Mouse (Mus musculus): Measurements from ENCODE around the gene Xlr3b. TPM values are rescaled to one million over a fixed set of nuclear protein-coding genes. Genes with fewer than 3 reads are reported as not detected.
A peak's percentile ranks its signal among the peaks of the same experiment; 100 is the strongest.
"Not testable (repeated sequence)": the region's sequence is repeated elsewhere in the genome, so short reads cannot be mapped to it uniquely, and the experiment has no call there.

Gene Xlr3b
- 4.8 and 10.8 TPM in 2 replicates for total RNA-seq (2014; fragmentation: Nextera tagmentation)
- 4.2 and 4.4 TPM in 2 replicates for total RNA-seq (2017)

DNA sequence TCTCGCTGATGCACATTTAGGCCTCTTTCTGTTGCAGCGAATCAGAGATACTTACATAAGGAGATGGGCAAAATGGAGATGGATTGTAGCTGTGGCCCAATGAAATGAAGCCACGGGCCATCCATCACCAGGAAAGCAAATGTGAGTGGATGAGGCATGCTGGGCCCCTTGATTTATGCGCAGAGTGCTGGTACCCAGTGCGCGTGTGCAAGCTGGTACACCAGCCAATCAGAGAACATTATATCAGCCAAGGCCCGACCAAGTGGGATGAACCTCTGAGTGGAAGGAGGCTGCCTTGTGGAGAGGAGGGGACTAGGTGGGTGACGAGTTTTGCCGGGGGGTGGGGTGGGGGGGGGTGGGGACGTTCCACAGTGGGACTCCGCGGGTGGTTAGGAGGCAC is at the start of gene Xlr3b:
TSS of gene Xlr3b (plus strand) at position 274 of the 400 bp plus-strand sequence.
- ATAC-seq (replicated peaks; ENCODE audit: low FRiP score, low TSS enrichment, poor library complexity, severe bottlenecking) = 0 out of 2 replicates have a peak, but pooled peaks have one; percentile 44

DNA sequence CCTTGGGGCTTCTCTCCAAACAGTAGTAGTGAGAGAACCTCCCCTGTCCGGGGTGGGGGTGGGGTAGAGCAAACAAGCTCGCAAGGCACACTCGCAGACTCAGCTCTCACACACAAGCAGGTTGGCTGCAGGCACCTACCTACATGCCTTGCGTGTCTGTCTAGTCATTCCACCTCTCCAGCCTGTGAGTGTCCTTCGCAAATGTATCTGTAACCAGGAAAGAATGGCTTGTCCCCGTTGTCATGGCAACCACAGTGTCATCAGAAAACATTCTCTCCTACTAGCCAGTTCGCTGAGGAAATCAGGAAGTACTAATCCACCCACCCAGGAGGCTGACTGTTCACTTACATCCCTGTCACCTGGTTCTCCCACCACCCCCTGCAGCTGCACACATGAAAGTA is 48.8 kb upstream of the Xlr3b start:
- ATAC-seq (replicated peaks; ENCODE audit: low FRiP score, low TSS enrichment, poor library complexity, severe bottlenecking) = 0 out of 2 replicates have a peak, but pooled peaks have one; percentile 26

DNA sequence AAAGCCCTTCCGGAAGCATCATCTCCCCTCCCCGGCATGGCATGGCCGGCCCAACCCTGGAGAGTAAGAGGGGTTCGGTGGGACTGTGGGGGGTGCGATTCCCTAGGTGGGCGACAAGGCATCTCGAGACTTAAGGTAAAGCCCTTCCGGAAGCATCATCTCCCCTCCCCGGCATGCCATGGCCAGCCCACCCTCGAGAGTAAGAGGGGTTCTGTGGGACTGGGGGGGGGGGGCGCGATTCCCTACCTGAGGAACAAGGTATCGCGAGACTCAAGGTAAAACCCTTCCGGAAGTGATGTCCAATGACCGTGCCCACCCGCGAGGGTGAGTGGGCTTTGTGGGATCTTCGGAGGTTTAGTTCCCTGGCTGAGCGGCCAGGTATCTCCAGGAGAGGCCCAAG is 43.5 kb upstream of the Xlr3b start, which contains the start of gene Xlr5b:
TSS of gene Xlr5b (plus strand) at position 301 of the 400 bp plus-strand sequence.
- not testable (repeated sequence) for ATAC-seq (replicated peaks; ENCODE audit: low FRiP score, low TSS enrichment, poor library complexity, severe bottlenecking)

DNA sequence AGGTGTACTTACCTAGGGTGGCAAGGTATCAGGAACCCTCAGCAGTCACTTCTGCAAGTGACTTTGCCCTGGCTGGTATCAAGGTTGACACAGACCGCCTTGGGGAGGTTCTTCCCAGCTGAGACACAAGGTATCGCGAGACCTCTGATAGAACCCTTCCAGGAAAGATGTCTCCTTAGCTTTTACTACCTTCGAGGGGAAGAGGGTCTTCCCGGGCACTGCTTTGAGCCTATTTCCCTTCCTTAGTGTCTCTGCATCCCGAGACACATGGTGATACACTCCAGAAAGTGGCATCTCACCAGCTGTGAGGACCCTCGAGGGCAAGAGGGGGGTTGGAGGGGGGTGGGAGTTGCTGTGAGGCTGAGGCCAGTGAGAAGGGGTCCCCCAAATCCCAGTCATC is 42.7 kb upstream of the Xlr3b start, which contains the start of gene DXBay18:
TSS of gene DXBay18 (minus strand) at position 101 of the 400 bp plus-strand sequence.
- not testable (repeated sequence) for ATAC-seq (replicated peaks; ENCODE audit: low FRiP score, low TSS enrichment, poor library complexity, severe bottlenecking)

DNA sequence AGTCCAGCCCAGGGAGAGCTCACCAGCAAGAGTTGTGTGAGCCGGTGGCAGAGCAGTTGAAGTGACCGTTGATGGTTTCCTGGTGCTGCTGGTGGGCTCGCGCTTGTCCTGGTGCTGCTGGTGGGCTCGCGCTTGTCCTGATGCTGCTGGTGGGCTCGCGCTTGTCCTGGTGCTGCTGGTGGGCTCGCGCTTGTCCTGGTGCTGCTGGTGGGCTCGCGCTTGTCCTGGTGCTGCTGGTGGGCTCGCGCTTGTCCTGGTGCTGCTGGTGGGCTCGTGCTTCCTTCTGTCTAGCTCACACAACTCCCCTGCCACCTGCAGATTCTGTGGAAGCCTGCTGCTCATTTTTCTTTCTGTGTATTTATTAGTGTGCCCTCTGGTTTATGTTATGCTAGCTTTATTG is 15.1 kb upstream of the Xlr3b start, which contains the start of gene Spin2d:
TSS of gene Spin2d (minus strand) at position 101 of the 400 bp plus-strand sequence.
- ATAC-seq (replicated peaks; ENCODE audit: low FRiP score, low TSS enrichment, poor library complexity, severe bottlenecking) = not testable (repeated sequence)

DNA sequence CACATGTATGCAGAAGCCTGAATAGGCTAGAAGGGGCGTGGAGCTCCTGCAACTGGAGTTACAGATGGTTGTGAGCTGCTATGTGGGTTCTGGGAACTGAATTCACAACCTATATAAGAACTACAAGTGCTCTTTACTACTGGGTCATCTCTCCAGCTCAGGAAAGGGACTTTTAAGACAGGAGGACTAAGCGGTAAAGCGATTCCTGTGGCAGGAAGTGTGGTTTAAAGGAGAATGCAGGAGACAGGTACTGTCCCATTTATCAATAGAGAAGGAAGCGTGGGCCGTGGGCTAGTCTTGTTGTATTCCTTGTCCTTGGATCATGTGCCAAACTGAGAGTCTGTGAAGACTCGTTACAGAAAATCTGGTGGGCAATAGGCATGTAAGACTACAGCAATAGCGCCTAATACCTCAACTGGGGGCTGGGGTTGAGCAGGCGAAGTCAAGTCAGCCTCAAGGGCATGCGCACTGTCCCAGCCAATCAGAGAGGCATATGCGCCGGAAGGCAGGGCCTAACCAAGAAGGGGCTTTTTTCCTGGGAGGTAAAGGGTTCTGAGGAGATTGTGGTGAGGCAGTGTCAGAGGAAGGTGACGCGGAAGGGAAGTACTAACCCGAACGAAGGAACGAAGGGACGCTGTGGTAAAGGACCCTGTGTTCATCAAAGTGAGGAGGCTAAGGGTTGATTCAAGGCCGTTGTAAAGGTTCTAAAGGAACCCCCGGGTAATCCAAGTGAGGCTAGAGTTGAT is 22.0 kb downstream of the Xlr3b start, which contains the start of gene Xlr4b:
TSS of gene Xlr4b (plus strand) at position 515 of the 746 bp plus-strand sequence.
- not testable (repeated sequence) for ATAC-seq (replicated peaks; ENCODE audit: low FRiP score, low TSS enrichment, poor library complexity, severe bottlenecking)

DNA sequence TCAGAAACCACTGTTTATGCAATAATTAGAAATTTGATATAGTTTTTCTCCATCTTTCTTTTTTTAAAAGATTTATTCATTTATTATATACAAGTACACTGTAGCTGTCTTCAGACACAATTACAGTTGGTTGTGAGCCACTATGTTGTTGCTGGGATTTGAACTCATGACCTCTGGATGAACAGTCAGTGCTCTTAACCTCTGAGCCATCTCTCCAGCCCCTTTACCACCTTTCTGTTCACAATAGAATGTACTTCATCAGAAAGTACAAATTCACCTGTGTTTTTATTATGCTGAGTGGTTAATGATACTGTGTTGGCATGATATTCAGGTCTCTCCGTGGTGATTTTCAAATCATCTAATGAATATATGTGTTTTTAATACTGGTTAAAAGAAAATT is 33.4 kb downstream of the Xlr3b start:
- no peak for ATAC-seq (replicated peaks; ENCODE audit: low FRiP score, low TSS enrichment, poor library complexity, severe bottlenecking)

DNA sequence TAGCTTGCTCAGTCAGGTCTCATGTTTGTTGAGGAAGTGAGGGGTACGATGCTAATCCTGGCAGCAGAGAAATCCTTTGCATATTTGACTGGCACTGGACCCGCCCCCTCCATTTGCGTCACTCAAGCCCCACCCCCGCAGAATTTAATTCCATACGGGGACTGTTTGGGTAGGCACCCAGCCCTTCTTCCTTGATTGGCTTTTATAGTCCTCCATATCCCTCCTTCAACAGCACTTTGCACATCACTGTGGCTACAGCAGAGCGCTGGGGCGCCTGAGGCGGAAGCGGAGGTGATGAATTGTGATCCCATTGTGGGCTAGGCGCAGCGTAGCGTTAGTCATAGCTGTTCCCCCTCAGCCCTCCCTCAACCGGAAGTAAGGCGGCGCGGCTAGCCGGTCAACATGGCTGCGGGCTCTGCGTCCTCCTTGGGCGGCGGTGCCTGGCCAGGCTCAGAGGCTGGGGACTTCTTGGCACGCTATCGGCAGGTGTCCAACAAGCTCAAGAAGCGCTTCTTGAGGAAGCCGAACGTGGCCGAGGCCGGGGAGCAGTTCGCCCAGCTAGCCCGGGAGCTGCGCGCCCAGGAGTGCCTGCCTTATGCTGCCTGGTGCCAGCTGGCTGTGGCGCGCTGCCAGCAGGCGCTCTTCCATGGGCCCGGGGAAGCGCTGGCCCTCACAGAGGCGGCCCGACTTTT is 36.1 kb downstream of the Xlr3b start, which contains the start of gene F8a:
TSS of gene F8a (plus strand) at position 378 of the 692 bp plus-strand sequence.
- peak; percentile 98 for ATAC-seq (replicated peaks; ENCODE audit: low FRiP score, low TSS enrichment, poor library complexity, severe bottlenecking)

DNA sequence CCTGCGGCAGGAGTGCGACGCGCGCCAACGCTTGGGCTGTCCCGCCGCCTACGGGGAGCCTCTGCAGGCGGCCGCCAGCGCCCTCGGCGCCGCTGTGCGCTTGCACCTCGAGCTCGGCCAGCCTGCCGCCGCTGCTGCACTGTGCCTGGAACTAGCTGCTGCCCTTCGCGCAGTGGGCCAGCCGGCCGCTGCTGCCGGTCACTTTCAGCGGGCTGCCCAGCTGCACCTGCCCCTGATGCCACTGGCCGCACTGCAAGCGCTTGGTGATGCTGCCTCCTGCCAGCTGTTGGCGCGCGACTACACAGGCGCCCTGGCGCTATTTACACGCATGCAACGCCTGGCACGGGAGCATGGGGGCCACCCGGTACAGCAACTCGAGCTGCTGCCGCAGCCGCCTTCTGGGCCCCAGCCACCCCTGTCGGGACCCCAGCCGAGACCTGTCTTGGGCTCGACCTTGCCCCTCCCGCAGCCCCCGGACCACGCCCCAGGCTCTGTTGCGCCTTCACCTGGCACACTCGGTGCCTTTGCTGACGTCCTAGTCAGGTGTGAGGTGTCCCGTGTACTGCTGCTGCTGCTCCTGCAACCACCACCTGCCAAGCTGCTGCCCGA is 36.7 kb downstream of the Xlr3b start:
- ATAC-seq (replicated peaks; ENCODE audit: low FRiP score, low TSS enrichment, poor library complexity, severe bottlenecking) = peak; percentile 70

DNA sequence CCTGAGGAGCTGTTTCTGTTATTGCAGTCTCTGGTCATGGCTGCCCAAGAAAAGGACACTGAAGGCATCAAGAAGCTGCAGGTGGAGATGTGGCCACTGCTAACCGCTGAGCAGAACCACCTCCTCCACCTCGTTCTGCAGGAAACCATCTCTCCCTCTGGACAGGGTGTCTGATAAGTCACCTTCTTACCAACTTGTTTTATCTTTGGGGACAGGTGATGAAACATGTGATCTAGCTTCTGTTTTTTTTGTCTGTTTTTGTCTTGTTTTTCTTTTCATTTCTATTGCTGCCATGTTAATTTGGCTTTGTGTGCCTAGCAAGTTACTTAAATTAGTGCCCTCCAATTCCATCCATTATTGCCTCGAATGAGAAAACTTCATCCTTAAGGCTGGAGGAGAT is 37.3 kb downstream of the Xlr3b start:
- peak; percentile 43; the same call in 1 of the 2 replicates for ATAC-seq (replicated peaks; ENCODE audit: low FRiP score, low TSS enrichment, poor library complexity, severe bottlenecking)

DNA sequence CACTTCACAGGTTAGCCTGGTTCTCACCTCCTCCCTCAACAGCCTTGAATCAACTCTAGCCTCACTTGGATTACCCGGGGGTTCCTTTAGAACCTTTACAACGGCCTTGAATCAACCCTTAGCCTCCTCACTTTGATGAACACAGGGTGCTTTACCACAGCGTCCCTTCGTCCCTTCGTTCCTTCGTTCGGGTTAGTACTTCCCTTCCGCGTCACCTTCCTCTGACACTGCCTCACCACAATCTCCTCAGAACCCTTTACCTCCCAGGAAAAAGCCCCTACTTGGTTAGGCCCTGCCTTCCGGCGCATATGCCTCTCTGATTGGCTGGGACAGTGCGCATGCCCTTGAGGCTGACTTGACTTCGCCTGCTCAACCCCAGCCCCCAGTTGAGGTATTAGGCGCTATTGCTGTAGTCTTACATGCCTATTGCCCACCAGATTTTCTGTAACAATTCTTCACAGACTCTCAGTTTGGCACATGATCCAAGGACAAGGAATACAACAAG is 50.9 kb downstream of the Xlr3b start, which contains the start of gene Xlr4c:
TSS of gene Xlr4c (minus strand) at position 310 of the 505 bp plus-strand sequence.
- ATAC-seq (replicated peaks; ENCODE audit: low FRiP score, low TSS enrichment, poor library complexity, severe bottlenecking) = not testable (repeated sequence)

Other genes with a start within 250 kb of the Xlr3b start
- gene Zfp185, start 204.9 kb upstream of the Xlr3b start, total RNA-seq (2014; fragmentation: Nextera tagmentation) = 5.6 TPM in 1 of 2 replicates, not detected in the other
- gene Zfp185, start 204.9 kb upstream of the Xlr3b start, total RNA-seq (2017) = not detected in 2 replicates
- not detected in 2 replicates for gene Pnma5, start 155.1 kb upstream of the Xlr3b start, total RNA-seq (2014; fragmentation: Nextera tagmentation)
- not detected in 2 replicates for gene Pnma5, start 155.1 kb upstream of the Xlr3b start, total RNA-seq (2017)
- gene Pnma3, start 127.4 kb upstream of the Xlr3b start, total RNA-seq (2014; fragmentation: Nextera tagmentation) = not detected in 2 replicates
- gene Pnma3, start 127.4 kb upstream of the Xlr3b start, total RNA-seq (2017) = not detected in 2 replicates
- gene Xlr4a, start 109.7 kb upstream of the Xlr3b start, total RNA-seq (2014; fragmentation: Nextera tagmentation) = 12.6 and 21.7 TPM in 2 replicates
- gene Xlr4a, start 109.7 kb upstream of the Xlr3b start, total RNA-seq (2017) = 30.9 and 41.9 TPM in 2 replicates
- 1.2 and 4.0 TPM in 2 replicates for gene Xlr3a, start 95.1 kb upstream of the Xlr3b start, total RNA-seq (2014; fragmentation: Nextera tagmentation)
- gene Xlr3a, start 95.1 kb upstream of the Xlr3b start, total RNA-seq (2017) = 15.0 TPM in 1 of 2 replicates, not detected in the other
- not detected in 2 replicates for gene Gm14685, start 75.2 kb upstream of the Xlr3b start, total RNA-seq (2014; fragmentation: Nextera tagmentation)
- gene Gm14685, start 75.2 kb upstream of the Xlr3b start, total RNA-seq (2017) = not detected in 2 replicates
- gene Xlr5b, start 43.4 kb upstream of the Xlr3b start, total RNA-seq (2014; fragmentation: Nextera tagmentation) = not detected in 2 replicates
- gene Xlr5b, start 43.4 kb upstream of the Xlr3b start, total RNA-seq (2017) = not detected in 2 replicates
- gene DXBay18, start 42.8 kb upstream of the Xlr3b start, total RNA-seq (2014; fragmentation: Nextera tagmentation) = not detected in 2 replicates
- gene DXBay18, start 42.8 kb upstream of the Xlr3b start, total RNA-seq (2017) = not detected in 2 replicates
- gene Spin2d, start 15.2 kb upstream of the Xlr3b start, total RNA-seq (2014; fragmentation: Nextera tagmentation) = not detected in 2 replicates
- gene Spin2d, start 15.2 kb upstream of the Xlr3b start, total RNA-seq (2017) = not detected in 2 replicates
- gene Xlr4b, start 22.1 kb downstream of the Xlr3b start, total RNA-seq (2014; fragmentation: Nextera tagmentation) = 41.2 TPM in 2 replicates
- 23.1 and 29.2 TPM in 2 replicates for gene Xlr4b, start 22.1 kb downstream of the Xlr3b start, total RNA-seq (2017)
- 2.6 and 2.8 TPM in 2 replicates for gene F8a, start 36.1 kb downstream of the Xlr3b start, total RNA-seq (2014; fragmentation: Nextera tagmentation)
- gene F8a, start 36.1 kb downstream of the Xlr3b start, total RNA-seq (2017) = 2.4 and 2.6 TPM in 2 replicates
- gene Xlr4c, start 50.9 kb downstream of the Xlr3b start, total RNA-seq (2014; fragmentation: Nextera tagmentation) = 5.5 and 10.5 TPM in 2 replicates
- 24.6 and 34.2 TPM in 2 replicates for gene Xlr4c, start 50.9 kb downstream of the Xlr3b start, total RNA-seq (2017)
- not detected in 2 replicates for gene Xlr3c, start 73.2 kb downstream of the Xlr3b start, total RNA-seq (2014; fragmentation: Nextera tagmentation)
- 0.69 TPM in 1 of 2 replicates, not detected in the other for gene Xlr3c, start 73.2 kb downstream of the Xlr3b start, total RNA-seq (2017)
- gene Xlr5a, start 100.8 kb downstream of the Xlr3b start, total RNA-seq (2014; fragmentation: Nextera tagmentation) = not detected in 2 replicates
- not detected in 2 replicates for gene Xlr5a, start 100.8 kb downstream of the Xlr3b start, total RNA-seq (2017)
- not detected in 2 replicates for gene Xlr5c, start 100.8 kb downstream of the Xlr3b start, total RNA-seq (2014; fragmentation: Nextera tagmentation)
- gene Xlr5c, start 100.8 kb downstream of the Xlr3b start, total RNA-seq (2017) = not detected in 2 replicates
- not detected in 2 replicates for gene Gm45015, start 144.6 kb downstream of the Xlr3b start, total RNA-seq (2014; fragmentation: Nextera tagmentation)
- gene Gm45015, start 144.6 kb downstream of the Xlr3b start, total RNA-seq (2017) = not detected in 2 replicates
- gene Zfp275, start 150.4 kb downstream of the Xlr3b start, total RNA-seq (2014; fragmentation: Nextera tagmentation) = 3.1 and 6.7 TPM in 2 replicates
- 1.8 and 2.5 TPM in 2 replicates for gene Zfp275, start 150.4 kb downstream of the Xlr3b start, total RNA-seq (2017)
- not detected in 2 replicates for gene Gm18336, start 206.5 kb downstream of the Xlr3b start, total RNA-seq (2014; fragmentation: Nextera tagmentation)
- not detected in 2 replicates for gene Gm18336, start 206.5 kb downstream of the Xlr3b start, total RNA-seq (2017)
- 0.04 TPM in 1 of 2 replicates, not detected in the other for gene Zfp92, start 218.9 kb downstream of the Xlr3b start, total RNA-seq (2014; fragmentation: Nextera tagmentation)
- not detected in 2 replicates for gene Zfp92, start 218.9 kb downstream of the Xlr3b start, total RNA-seq (2017)
- not detected in 2 replicates for gene Trex2, start 243.1 kb downstream of the Xlr3b start, total RNA-seq (2014; fragmentation: Nextera tagmentation)
- gene Trex2, start 243.1 kb downstream of the Xlr3b start, total RNA-seq (2017) = not detected in 2 replicates